Mouse (Mus musculus): ENCODE data around the gene Gm9513. TPM values are rescaled to one million over a fixed set of nuclear protein-coding genes. Genes with fewer than 3 reads are reported as not detected.

The Gm9513 gene
- not detected in 2 replicates for polyA plus RNA-seq (2012; rRNA removed)

- DNase-seq (ENCODE audit: low spot score), result no peak
These were observed at the start of gene Gm9513 for GRCm38 (mm10) chr9:36475338-36475737. TSS of gene Gm9513 (plus strand) at chr9:36475638.

DNA sequence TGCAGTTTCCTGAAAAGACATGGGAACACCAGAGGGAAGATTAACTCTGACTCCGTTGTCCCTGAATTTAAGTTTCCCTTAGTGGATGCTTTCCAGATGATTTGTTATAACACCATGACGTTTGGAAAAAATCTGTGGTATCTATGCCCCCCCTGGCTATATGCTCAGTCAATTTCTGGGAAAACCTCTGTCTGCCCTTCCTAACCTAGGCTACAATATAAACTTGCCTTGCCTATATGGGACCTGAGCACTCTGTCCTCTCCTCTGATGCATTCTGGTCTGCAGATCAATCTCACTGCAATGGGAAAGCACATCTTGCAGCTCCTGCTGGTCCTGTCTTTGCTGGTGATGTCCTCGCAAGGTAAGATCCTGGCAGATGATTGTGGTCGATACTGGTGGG is 43.9 kb upstream of the Gm9513 start, which contains the start of gene Gm7257:
TSS of gene Gm7257 (plus strand) at position 301 of the 400 bp plus-strand sequence.
- DNase-seq (ENCODE audit: low spot score), result no peak

DNA sequence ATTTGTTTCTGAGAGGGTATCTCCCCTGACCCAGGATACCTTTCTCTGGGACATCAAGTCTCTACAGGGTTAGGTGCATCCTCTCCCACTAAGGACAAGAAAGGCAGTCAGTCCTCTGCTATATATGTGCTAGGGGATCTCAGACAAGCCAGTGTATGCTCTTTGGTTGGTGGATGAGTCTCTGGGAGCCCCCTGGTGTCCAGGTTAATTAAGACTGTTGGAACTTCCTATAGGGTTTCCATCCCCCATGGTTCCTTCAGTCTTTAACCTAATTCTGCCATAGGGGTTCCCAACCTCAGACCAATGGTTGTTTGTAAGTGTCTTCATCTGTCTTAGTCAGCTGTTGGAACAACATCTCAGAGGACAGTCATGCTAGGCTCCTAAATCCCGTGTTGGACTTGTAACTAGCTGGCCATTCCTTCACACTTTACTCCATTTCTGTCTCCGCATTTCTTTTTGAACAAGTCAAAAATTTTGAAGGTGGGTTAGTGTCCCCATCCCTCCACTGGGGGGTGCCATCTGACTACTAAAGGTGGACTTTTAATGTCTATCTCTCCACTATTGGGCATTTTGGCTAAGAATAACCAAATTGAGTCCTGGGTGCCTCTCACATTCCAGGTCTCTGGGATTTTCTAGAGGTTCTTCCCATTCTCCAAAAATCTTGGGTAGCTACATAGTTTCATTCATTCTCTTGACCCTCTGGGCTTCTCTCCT is 40.2 kb upstream of the Gm9513 start:
- no peak for DNase-seq (ENCODE audit: low spot score)

- DNase-seq (ENCODE audit: low spot score), result no peak
These were observed 19.2 kb downstream of the Gm9513 start for GRCm38 (mm10) chr9:36494501-36495220.

DNA sequence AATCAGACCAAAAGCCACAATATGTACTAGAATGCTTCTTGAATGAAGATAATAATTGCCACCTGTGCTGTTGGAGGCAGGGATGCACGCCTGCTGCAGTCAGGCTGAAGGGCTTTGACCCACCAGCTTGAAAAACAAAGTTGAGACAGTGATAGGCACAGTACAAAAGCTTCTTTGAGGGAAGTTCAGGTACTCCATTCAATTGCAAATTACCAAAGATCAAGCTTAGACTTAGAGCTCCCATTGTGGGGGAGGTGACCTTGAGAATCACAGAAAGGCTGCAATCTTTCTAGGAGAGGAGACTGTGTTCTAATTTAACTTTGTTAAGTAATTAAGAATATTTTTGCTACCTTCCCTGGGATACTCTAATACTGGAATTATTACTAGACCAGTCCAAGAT is 20.4 kb downstream of the Gm9513 start:
- no peak for DNase-seq (ENCODE audit: low spot score)

GRCm38 (mm10) chr9:36504211-36504610 is 28.8 kb downstream of the Gm9513 start:
- no peak for DNase-seq (ENCODE audit: low spot score)

Other genes with a start within 250 kb of the Gm9513 start
- gene Gm7257, start 43.8 kb upstream of the Gm9513 start, polyA plus RNA-seq (2012; rRNA removed), result not detected in 2 replicates
- not detected in 2 replicates for gene Gm5615, start 66.3 kb downstream of the Gm9513 start, polyA plus RNA-seq (2012; rRNA removed)
- gene Gm17689, start 107.0 kb downstream of the Gm9513 start, polyA plus RNA-seq (2012; rRNA removed), result not detected in 2 replicates
- gene A630095E13Rik, start 167.7 kb downstream of the Gm9513 start, polyA plus RNA-seq (2012; rRNA removed), result 0.06 and 0.07 TPM in 2 replicates
- 0.04 TPM in 1 of 2 replicates, not detected in the other for gene Acrv1, start 217.6 kb downstream of the Gm9513 start, polyA plus RNA-seq (2012; rRNA removed)

Data from urinary bladder, adult 2 months (tissue).